Mouse (Mus musculus): Measurements from ENCODE around the gene Cym. TPM values are rescaled to one million over a fixed set of nuclear protein-coding genes. Genes with fewer than 3 reads are reported as not detected.

Cym gene
- polyA plus RNA-seq, 1 experiment from 2014 or later: 0.32 TPM

DNA sequence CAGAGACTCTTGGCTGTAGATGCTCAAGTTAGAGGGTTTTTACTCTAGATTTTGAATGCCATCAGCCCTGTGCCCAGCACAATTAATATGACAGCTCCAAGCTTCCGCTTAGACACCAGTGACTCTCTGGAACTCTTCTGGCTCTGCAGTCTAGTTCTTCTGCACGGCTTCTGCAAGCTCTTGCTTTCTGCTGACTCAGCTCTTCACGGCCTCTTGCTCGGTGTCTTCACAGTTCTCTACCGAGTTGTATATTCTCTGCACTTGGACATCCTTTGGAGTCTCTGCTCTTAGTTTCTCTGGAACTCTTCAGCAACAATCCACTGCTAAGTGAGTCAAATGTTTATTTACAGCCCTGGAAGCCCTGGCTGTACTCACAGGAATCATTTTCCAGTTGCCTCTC lies 32.4 kb upstream of the Cym start:
- H3K4me2 ChIP-seq (ENCODE audit: low read length): no peak overlapping the region
- no peak overlapping the region for H3K9ac ChIP-seq (ENCODE audit: low read length)
- no peaks in the 10 kb centered on the region for H3K9me3 ChIP-seq (ENCODE audit: control insufficient read depth, low read length)
- no peaks in the 10 kb centered on the region for H3K36me3 ChIP-seq (ENCODE audit: control insufficient read depth, insufficient read depth, low read length)
- 70% methylated on average over 5 of the region's 5 CpGs for WGBS
- no peak for ATAC-seq (ENCODE audit: insufficient number of reproducible peaks, insufficient read depth, low FRiP score, low read depth)
- no peaks in the 10 kb centered on the region for H3K4me1 ChIP-seq (ENCODE audit: control insufficient read depth in 2 of 2, insufficient read depth in 2 of 2, low read length in 2 of 2)
- H3K4me3 ChIP-seq (ENCODE audit: control insufficient read depth in 1 of 2, insufficient read depth in 1 of 2, low read depth in 1 of 2, low read length in 2 of 2): no peak overlapping the region
- no peaks in the 10 kb centered on the region for H3K27me3 ChIP-seq (ENCODE audit: control insufficient read depth, insufficient read depth, low read length)
- no peak overlapping the region for H3K27ac ChIP-seq (replicated peaks in 1 of 2; ENCODE audit: control insufficient read depth in 1 of 2, insufficient read depth in 1 of 2, low read depth in 2 of 2, low read length in 2 of 2)

DNA sequence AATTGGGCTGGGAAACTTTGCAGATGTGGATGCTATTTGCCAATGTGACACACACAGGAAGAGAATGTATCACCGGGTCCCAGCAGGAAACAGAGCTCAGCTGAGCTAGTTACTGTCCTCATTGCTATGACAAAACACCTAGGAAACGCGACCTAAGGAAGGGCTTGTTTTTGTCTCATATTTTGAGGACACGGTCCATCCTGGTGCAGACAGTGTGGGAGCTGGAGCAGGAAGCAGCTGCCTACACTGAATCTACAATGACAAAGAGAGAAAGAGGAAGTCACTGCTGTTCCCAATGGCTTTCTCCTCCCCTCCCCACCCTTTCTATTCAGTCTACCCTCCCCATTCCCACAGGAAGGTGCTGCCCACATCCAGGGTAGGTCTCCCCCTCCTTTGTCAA lies 30.5 kb upstream of the Cym start:
- H3K36me3 ChIP-seq (ENCODE audit: control insufficient read depth, insufficient read depth, low read length): no peaks in the 10 kb centered on the region
- WGBS: 46% methylated on average over 4 of the region's 4 CpGs
- H3K27ac ChIP-seq (replicated peaks in 1 of 2; ENCODE audit: control insufficient read depth in 1 of 2, insufficient read depth in 1 of 2, low read depth in 2 of 2, low read length in 2 of 2): peak overlapping the region in 1 of 2 experiments; percentile 17; a peak in 1 of 4 replicates
- H3K27me3 ChIP-seq (ENCODE audit: control insufficient read depth, insufficient read depth, low read length): no peaks in the 10 kb centered on the region
- no peaks in the 10 kb centered on the region for H3K4me1 ChIP-seq (ENCODE audit: control insufficient read depth in 2 of 2, insufficient read depth in 2 of 2, low read length in 2 of 2)
- no peaks in the 10 kb centered on the region for H3K9me3 ChIP-seq (ENCODE audit: control insufficient read depth, low read length)
- ATAC-seq (ENCODE audit: insufficient number of reproducible peaks, insufficient read depth, low FRiP score, low read depth): peak; percentile 47; the same call in 1 of the 2 replicates
- H3K4me3 ChIP-seq (ENCODE audit: control insufficient read depth in 1 of 2, insufficient read depth in 1 of 2, low read depth in 1 of 2, low read length in 2 of 2): no peak overlapping the region
- no peak overlapping the region for H3K4me2 ChIP-seq (ENCODE audit: low read length)
- no peak overlapping the region for H3K9ac ChIP-seq (ENCODE audit: low read length)

DNA sequence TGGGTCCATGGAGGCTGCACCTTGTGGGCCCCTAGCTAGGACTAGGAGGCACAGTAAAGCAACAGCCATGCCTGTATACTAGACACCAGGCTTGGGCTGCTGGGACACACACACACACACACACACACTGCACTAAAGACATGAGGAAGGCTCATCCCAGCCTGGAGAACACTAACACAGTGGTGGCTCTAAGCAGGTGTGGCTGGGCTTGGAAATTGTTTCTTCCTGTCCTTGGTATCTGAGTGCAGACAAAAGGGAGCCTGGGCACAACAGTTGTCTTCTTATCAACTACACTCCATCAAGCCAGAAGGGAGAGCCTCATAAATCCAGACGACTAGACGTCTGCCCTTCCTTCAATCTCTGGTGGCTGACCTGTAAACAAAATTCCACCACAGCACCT lies 28.8 kb upstream of the Cym start:
- Histone ChIP-seq H3K4me1 (ENCODE audit: control insufficient read depth in 2 of 2, insufficient read depth in 2 of 2, low read length in 2 of 2) (no peaks in the 10 kb centered on the region), H3K4me2 (ENCODE audit: low read length) (no peak overlapping the region), H3K27ac (replicated peaks in 1 of 2; ENCODE audit: control insufficient read depth in 1 of 2, insufficient read depth in 1 of 2, low read depth in 2 of 2, low read length in 2 of 2) (no peak overlapping the region), H3K27me3 (ENCODE audit: control insufficient read depth, insufficient read depth, low read length) (no peaks in the 10 kb centered on the region), H3K9ac (ENCODE audit: low read length) (no peak overlapping the region), H3K36me3 (ENCODE audit: control insufficient read depth, insufficient read depth, low read length) (no peaks in the 10 kb centered on the region), H3K9me3 (ENCODE audit: control insufficient read depth, low read length) (no peaks in the 10 kb centered on the region), H3K4me3 (ENCODE audit: control insufficient read depth in 1 of 2, insufficient read depth in 1 of 2, low read depth in 1 of 2, low read length in 2 of 2) (no peak overlapping the region)
- ATAC-seq (ENCODE audit: insufficient number of reproducible peaks, insufficient read depth, low FRiP score, low read depth): no peak
- WGBS: 4% methylated on average over 2 of the region's 2 CpGs

DNA sequence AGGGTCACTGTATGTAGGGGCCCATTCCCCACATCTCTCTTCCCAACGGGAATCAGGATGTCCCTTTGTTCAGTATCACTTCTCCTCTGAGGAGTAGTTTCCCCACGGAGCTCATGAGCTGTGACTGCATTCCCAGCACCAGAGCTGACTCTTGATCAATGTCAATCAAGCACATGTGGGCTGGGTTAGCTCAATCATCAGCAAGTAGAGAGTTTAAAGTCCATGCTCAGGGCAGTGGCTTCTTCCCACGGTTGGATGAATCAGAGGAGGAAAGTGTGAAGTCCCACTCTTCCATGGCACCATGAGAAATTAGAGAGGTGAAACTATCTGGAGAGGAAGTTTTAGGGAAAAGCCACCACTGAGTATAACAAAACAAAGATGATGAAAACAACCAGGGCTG lies 27.5 kb upstream of the Cym start:
- H3K4me2 ChIP-seq (ENCODE audit: low read length): no peak overlapping the region
- H3K4me3 ChIP-seq (ENCODE audit: control insufficient read depth in 1 of 2, insufficient read depth in 1 of 2, low read depth in 1 of 2, low read length in 2 of 2): no peak overlapping the region
- H3K9me3 ChIP-seq (ENCODE audit: control insufficient read depth, low read length): no peaks in the 10 kb centered on the region
- no peaks in the 10 kb centered on the region for H3K36me3 ChIP-seq (ENCODE audit: control insufficient read depth, insufficient read depth, low read length)
- H3K4me1 ChIP-seq (ENCODE audit: control insufficient read depth in 2 of 2, insufficient read depth in 2 of 2, low read length in 2 of 2): no peaks in the 10 kb centered on the region
- ATAC-seq (ENCODE audit: insufficient number of reproducible peaks, insufficient read depth, low FRiP score, low read depth): no peak
- no peaks in the 10 kb centered on the region for H3K27me3 ChIP-seq (ENCODE audit: control insufficient read depth, insufficient read depth, low read length)
- H3K9ac ChIP-seq (ENCODE audit: low read length): no peak overlapping the region
- 34% methylated on average over 3 of the region's 3 CpGs for WGBS
- H3K27ac ChIP-seq (replicated peaks in 1 of 2; ENCODE audit: control insufficient read depth in 1 of 2, insufficient read depth in 1 of 2, low read depth in 2 of 2, low read length in 2 of 2): no peak overlapping the region

DNA sequence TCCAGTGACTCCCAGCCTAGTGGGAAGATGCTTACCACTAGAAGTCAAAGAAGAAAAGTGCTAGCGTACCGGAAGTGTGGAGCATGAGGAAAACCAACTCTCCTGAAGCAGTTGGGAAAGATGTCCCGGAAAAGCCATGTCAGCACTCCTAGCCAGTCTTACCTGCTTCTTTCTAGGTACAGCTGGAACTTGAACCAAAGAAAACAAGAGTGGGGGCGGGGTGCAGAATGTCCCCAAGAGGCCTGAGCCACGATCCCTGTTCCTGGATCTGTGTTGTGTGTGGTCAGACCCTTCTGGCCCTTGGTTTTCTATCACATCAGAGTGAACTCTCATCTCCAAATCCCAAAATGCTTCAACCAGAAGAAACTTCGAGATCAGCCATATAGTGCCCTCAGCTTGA lies 25.3 kb upstream of the Cym start:
- Histone ChIP-seq H3K27me3 (ENCODE audit: control insufficient read depth, insufficient read depth, low read length) (no peaks in the 10 kb centered on the region), H3K27ac (replicated peaks in 1 of 2; ENCODE audit: control insufficient read depth in 1 of 2, insufficient read depth in 1 of 2, low read depth in 2 of 2, low read length in 2 of 2) (no peak overlapping the region), H3K36me3 (ENCODE audit: control insufficient read depth, insufficient read depth, low read length) (no peaks in the 10 kb centered on the region), H3K9me3 (ENCODE audit: control insufficient read depth, low read length) (no peaks in the 10 kb centered on the region), H3K9ac (ENCODE audit: low read length) (no peak overlapping the region), H3K4me2 (ENCODE audit: low read length) (no peak overlapping the region), H3K4me1 (ENCODE audit: control insufficient read depth in 2 of 2, insufficient read depth in 2 of 2, low read length in 2 of 2) (no peaks in the 10 kb centered on the region), H3K4me3 (ENCODE audit: control insufficient read depth in 1 of 2, insufficient read depth in 1 of 2, low read depth in 1 of 2, low read length in 2 of 2) (no peak overlapping the region)
- ATAC-seq (ENCODE audit: insufficient number of reproducible peaks, insufficient read depth, low FRiP score, low read depth): no peak
- 80% methylated on average over 6 of the region's 6 CpGs for WGBS

DNA sequence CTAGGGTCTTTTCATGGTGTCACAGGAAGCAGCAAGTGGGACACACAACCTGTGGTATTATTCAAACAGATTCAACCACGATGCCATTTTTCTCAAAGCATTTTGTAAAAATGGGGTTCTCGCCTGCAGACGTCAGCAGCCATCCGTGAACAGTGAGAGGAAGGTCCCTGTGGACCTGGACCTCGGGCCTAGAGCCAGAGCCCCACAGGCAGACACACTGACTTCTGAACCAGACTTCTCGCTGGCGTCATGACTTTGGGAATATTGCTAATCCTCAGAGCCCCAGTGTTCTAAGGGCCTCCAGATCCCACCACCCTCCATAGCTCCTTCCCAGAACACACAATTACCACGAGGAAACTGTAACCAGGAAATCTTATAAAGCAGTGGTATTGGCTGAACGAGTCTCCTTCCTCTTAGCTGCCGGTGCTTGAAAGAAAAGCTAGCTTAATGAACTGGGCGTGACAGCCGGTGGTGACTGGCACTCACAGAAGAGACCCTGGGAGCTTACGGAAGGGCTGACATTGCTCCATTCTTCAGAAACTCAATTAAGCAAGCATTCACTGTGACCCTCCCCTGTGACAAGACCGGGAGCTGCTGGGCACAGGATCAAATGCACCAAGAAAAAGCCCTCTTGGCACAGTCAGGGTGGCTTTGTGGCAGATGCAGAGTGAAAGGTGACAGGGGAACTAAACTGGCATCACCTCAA lies 20.0 kb upstream of the Cym start:
- Histone ChIP-seq H3K9ac (ENCODE audit: low read length) (no peak overlapping the region), H3K36me3 (ENCODE audit: control insufficient read depth, insufficient read depth, low read length) (no peaks in the 10 kb centered on the region), H3K4me2 (ENCODE audit: low read length) (no peak overlapping the region), H3K27me3 (ENCODE audit: control insufficient read depth, insufficient read depth, low read length) (no peaks in the 10 kb centered on the region), H3K4me1 (ENCODE audit: control insufficient read depth in 2 of 2, insufficient read depth in 2 of 2, low read length in 2 of 2) (no peaks in the 10 kb centered on the region), H3K4me3 (ENCODE audit: control insufficient read depth in 1 of 2, insufficient read depth in 1 of 2, low read depth in 1 of 2, low read length in 2 of 2) (no peak overlapping the region), H3K27ac (replicated peaks in 1 of 2; ENCODE audit: control insufficient read depth in 1 of 2, insufficient read depth in 1 of 2, low read depth in 2 of 2, low read length in 2 of 2) (no peak overlapping the region), H3K9me3 (ENCODE audit: control insufficient read depth, low read length) (no peaks in the 10 kb centered on the region)
- 54% methylated on average over 14 of the region's 14 CpGs for WGBS
- no peak for ATAC-seq (ENCODE audit: insufficient number of reproducible peaks, insufficient read depth, low FRiP score, low read depth)

DNA sequence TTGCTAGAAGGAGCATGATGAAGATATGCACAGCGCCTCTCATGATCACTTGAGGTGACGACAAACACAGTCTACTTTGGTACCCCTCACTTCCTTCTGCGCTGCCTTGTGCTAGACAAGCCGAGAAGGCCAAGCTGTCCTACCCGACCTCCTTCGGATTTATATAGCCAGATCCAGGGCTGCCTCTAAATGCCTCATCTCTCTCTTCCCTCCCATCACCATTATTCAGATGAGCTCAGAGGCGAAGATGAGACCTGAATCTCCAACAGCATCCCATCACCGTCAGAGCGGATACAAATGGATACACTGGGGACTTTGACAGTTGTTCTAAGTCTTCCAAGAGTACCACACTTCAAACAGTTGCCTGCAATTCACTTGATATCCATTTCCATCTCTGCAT lies 18.1 kb upstream of the Cym start, which contains the start of gene Prok1:
Gene Prok1 (minus strand): TSS at position 101 of the 400 bp plus-strand sequence.
- ATAC-seq (ENCODE audit: insufficient number of reproducible peaks, insufficient read depth, low FRiP score, low read depth): no peak
- H3K4me1 ChIP-seq (ENCODE audit: control insufficient read depth in 2 of 2, insufficient read depth in 2 of 2, low read length in 2 of 2): no peaks in the 10 kb centered on the region
- no peak within 1 kb of the TSS for H3K27ac ChIP-seq (replicated peaks in 1 of 2; ENCODE audit: control insufficient read depth in 1 of 2, insufficient read depth in 1 of 2, low read depth in 2 of 2, low read length in 2 of 2)
- H3K27me3 ChIP-seq (ENCODE audit: control insufficient read depth, insufficient read depth, low read length): no peaks in the 10 kb centered on the region
- no peak within 1 kb of the TSS for H3K4me3 ChIP-seq (ENCODE audit: control insufficient read depth in 1 of 2, insufficient read depth in 1 of 2, low read depth in 1 of 2, low read length in 2 of 2)
- H3K9ac ChIP-seq (ENCODE audit: low read length): no peak within 1 kb of the TSS
- no peaks in the 10 kb centered on the region for H3K36me3 ChIP-seq (ENCODE audit: control insufficient read depth, insufficient read depth, low read length)
- 82% methylated on average over 9 of the region's 9 CpGs for WGBS
- H3K9me3 ChIP-seq (ENCODE audit: control insufficient read depth, low read length): no peaks in the 10 kb centered on the region
- no peak within 1 kb of the TSS for H3K4me2 ChIP-seq (ENCODE audit: low read length)

DNA sequence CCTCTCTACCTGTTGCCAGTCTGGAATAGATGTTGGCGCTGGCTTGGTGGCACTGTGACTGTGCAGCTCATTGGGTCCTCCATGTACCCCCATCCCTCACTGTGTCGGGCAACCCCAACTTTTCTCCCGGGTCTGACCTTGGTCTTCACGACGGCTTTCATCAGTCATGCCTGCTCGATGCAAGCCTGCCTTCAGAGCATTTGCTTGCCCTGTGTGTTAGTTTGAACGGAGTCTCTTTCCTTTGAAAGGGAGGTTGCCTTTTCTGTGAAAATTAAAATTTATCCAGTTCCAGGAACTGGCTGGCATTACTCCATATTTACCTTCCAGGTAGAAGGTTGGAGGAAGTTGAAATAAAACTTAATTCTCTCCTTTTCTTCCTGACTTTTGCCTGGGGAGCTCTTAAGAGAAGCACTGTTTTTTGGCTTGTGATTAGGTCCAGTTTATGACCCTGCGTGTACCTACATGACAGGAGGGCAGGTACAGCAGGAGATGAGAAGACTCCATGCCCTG lies 17.0 kb upstream of the Cym start:
- Histone ChIP-seq H3K9ac (ENCODE audit: low read length) (no peak overlapping the region), H3K36me3 (ENCODE audit: control insufficient read depth, insufficient read depth, low read length) (no peaks in the 10 kb centered on the region), H3K4me1 (ENCODE audit: control insufficient read depth in 2 of 2, insufficient read depth in 2 of 2, low read length in 2 of 2) (no peaks in the 10 kb centered on the region), H3K27ac (replicated peaks in 1 of 2; ENCODE audit: control insufficient read depth in 1 of 2, insufficient read depth in 1 of 2, low read depth in 2 of 2, low read length in 2 of 2) (no peak overlapping the region), H3K4me3 (ENCODE audit: control insufficient read depth in 1 of 2, insufficient read depth in 1 of 2, low read depth in 1 of 2, low read length in 2 of 2) (no peak overlapping the region), H3K4me2 (ENCODE audit: low read length) (no peak overlapping the region), H3K27me3 (ENCODE audit: control insufficient read depth, insufficient read depth, low read length) (no peaks in the 10 kb centered on the region), H3K9me3 (ENCODE audit: control insufficient read depth, low read length) (no peaks in the 10 kb centered on the region)
- ATAC-seq (ENCODE audit: insufficient number of reproducible peaks, insufficient read depth, low FRiP score, low read depth): no peak
- 86% methylated on average over 8 of the region's 8 CpGs for WGBS
